Mouse (Mus musculus) neural tube, embryonic 11.5 days (tissue): ENCODE data around the gene Per1. TPM values are rescaled to one million over a fixed set of nuclear protein-coding genes. Genes with fewer than 3 reads are reported as not detected.

ENCODE experiments used
- ATAC-seq: fragments of 200-750 bp; cut with Nextera tagmentation; 2 replicates; pipeline ENCODE4 v1.8.0; 2017; ENCODE audit warnings: moderate number of reproducible peaks, mild to moderate bottlenecking, moderate TSS enrichment, moderate library complexity; ENCODE audit not compliant: insufficient read depth, low FRiP score, low TSS enrichment
- DNase-seq: peaks from one replicate; pipeline ENCODE4 v3.0.0-alpha.2; 2015; ENCODE audit warnings: low spot score
- H3K27ac ChIP-seq: fragments of 300-500 bp; sonication (generic); 2 replicates; pipeline ENCODE4 v1.5.1; 2014; ENCODE audit warnings: low read depth, mild to moderate bottlenecking, low read length
- H3K27me3 ChIP-seq: fragments of 300-500 bp; sonication (generic); 2 replicates; pipeline ENCODE4 v1.6.1; 2014; ENCODE audit warnings: mild to moderate bottlenecking, low read length, mixed read lengths; ENCODE audit not compliant: control insufficient read depth, insufficient read depth
- H3K36me3 ChIP-seq: fragments of 300-500 bp; sonication (generic); 2 replicates; pipeline ENCODE4 v1.6.1; 2014; ENCODE audit warnings: mild to moderate bottlenecking, low read length, moderate library complexity, mixed read lengths; ENCODE audit not compliant: control insufficient read depth, insufficient read depth
- H3K4me1 ChIP-seq: fragments of 300-500 bp; sonication (generic); 2 replicates; pipeline ENCODE4 v1.6.1; 2014; ENCODE audit warnings: low read length, mixed read lengths; ENCODE audit not compliant: control insufficient read depth, insufficient read depth
- H3K4me2 ChIP-seq: fragments of 300-500 bp; sonication (generic); 2 replicates; pipeline ENCODE4 v1.6.1; 2014; ENCODE audit warnings: low read depth, mild to moderate bottlenecking, moderate library complexity
- H3K4me3 ChIP-seq: fragments of 300-500 bp; sonication (generic); 2 replicates; pipeline ENCODE4 v1.5.1; 2014; ENCODE audit warnings: low read depth, low read length
- H3K9ac ChIP-seq: fragments of 300-500 bp; sonication (generic); 2 replicates; pipeline ENCODE4 v1.6.1; 2014; ENCODE audit warnings: mild to moderate bottlenecking, low read length
- H3K9me3 ChIP-seq: fragments of 300-500 bp; sonication (generic); 2 replicates; pipeline ENCODE4 v1.6.1; 2016; ENCODE audit warnings: low read length; ENCODE audit not compliant: control insufficient read depth
- WGBS: fragments of 180-500 bp; shearing (Covaris S2); extraction: QIAGEN DNeasy Blood & Tissue Kit; methylation state at CpG from one replicate; pipeline ENCODE4 v1.1.7; 2014; 5-methylcytosine and 5-hydroxymethylcytosine counted together
- polyA plus RNA-seq: library from polyadenylated mRNA; unstranded; fragments of >200 nt; fragmentation: Nextera tagmentation; extraction: Ambion mirVana; gene quantifications from 2 replicates; pipeline ENCODE4 v1.2.1, GENCODE M21; 2014

Gene Per1
- polyA plus RNA-seq, 1 experiment from 2014 or later = 10.9 TPM

DNA sequence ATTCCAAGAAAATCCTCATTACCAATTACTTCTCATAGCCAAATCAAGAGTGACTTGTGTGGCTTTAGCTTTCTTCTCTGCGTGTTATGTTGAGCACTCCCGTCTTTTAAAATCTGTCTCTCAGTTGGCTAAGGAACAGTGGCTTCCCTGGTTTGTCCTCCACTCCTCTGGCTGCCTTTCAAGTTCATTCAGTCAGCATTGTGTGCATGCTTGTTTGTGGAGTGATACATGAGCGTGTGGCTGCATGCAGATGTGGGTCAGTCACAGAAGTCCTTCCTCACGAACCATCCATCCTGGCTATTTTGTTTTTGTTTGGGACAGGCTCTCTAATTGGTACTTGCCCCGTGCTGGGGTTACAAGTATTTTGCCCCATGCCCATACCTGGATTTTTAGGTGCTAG, 18.4 kb upstream of the Per1 start:
- no peak for ATAC-seq
- 76% methylated on average over 5 of the region's 5 CpGs for WGBS
- no peaks in the 10 kb centered on the region for H3K9me3 ChIP-seq
- no peak overlapping the region for H3K4me3 ChIP-seq
- no peak overlapping the region for H3K9ac ChIP-seq
- DNase-seq = no peak
- H3K27ac ChIP-seq = no peak overlapping the region
- peaks cover 2% of the 10 kb centered on the region; the same call in 1 of the 2 replicates for H3K4me1 ChIP-seq
- no peaks in the 10 kb centered on the region for H3K36me3 ChIP-seq
- H3K27me3 ChIP-seq = no peaks in the 10 kb centered on the region
- no peak overlapping the region for H3K4me2 ChIP-seq

DNA sequence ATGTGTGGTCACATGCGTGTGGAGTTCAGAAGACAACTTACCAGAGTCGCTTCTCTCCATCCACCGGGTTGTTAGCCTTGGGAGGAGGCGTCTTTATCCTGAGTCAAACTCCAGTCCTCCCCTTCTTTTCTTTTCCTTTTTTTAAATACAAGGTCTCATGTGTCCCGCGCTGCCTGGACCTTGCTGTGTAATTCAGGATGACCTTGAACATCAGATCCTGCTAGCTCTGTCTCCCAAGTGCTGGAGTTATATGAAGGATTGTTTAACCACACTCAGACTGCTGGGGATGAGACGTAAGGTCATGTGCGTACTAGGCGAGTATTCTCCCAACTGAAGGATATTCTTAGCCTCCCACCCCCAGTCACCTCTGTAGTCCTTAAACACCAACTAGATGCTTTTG, 17.7 kb upstream of the Per1 start:
- 92% methylated on average over 9 of the region's 9 CpGs for WGBS
- Histone ChIP-seq H3K4me2 (no peak overlapping the region), H3K9me3 (no peaks in the 10 kb centered on the region), H3K4me3 (no peak overlapping the region), H3K36me3 (no peaks in the 10 kb centered on the region), H3K27ac (no peak overlapping the region), H3K9ac (no peak overlapping the region), H3K4me1 (peaks cover 2% of the 10 kb centered on the region; the same call in 1 of the 2 replicates), H3K27me3 (no peaks in the 10 kb centered on the region)
- no peak for ATAC-seq
- no peak for DNase-seq

DNA sequence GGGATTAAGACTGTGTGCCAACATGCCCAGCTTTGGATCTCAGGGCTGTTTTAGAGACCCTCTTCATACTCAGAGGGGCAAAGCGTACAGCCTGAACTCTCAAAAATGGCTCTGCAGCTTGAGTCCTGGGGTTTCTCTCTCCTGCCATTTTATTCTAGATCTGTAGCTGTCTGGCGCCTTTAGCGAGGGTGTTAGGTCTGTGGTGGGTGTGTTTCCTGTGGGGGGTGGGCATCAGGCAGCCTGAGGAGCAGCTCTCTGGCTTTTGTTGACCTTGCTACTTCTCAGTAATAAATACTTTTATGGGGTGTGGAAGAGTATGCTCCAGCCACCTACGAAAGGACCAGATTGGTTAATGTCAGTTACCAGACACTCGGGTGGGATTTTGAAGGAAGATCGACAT, 17.0 kb upstream of the Per1 start:
- ATAC-seq = no peak
- H3K27ac ChIP-seq = no peak overlapping the region
- WGBS = 73% methylated on average over 6 of the region's 6 CpGs
- H3K36me3 ChIP-seq = no peaks in the 10 kb centered on the region
- H3K27me3 ChIP-seq = no peaks in the 10 kb centered on the region
- no peaks in the 10 kb centered on the region for H3K9me3 ChIP-seq
- no peak for DNase-seq
- no peaks in the 10 kb centered on the region for H3K4me1 ChIP-seq
- H3K4me3 ChIP-seq = no peak overlapping the region
- no peak overlapping the region for H3K4me2 ChIP-seq
- no peak overlapping the region for H3K9ac ChIP-seq

DNA sequence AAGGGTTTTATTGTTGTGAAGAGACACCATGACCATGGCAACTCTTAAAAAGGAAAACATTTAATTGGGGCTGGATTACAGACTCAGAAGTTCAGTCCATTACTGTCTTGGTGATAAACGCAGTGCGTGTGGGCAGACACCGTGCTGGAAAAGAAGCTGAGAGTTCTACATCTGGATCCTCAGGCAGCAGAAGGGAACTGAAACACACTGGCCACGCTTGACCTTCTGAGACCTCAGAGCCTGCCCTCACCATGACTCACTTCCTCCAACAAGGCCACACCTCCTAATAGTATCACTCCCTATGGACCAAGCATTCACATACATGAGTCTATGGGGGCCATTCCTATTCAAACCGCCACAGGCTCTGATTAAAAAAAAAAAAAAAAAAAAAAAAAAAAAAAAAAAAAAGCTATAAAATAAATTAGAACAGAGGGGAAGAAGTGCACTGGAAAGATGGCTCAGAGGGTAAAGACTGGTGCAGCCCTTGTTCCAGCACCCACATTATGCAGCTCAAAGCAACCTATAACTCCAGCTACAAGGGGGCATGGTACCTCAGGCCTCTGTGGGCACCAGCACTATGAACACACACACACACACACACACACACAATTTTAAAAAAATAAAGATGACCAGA, 16.1 kb upstream of the Per1 start:
- H3K36me3 ChIP-seq = no peaks in the 10 kb centered on the region
- H3K4me3 ChIP-seq = no peak overlapping the region
- ATAC-seq = no peak
- WGBS = 66% methylated on average over 5 of the region's 5 CpGs
- H3K27me3 ChIP-seq = no peaks in the 10 kb centered on the region
- DNase-seq = no peak
- H3K4me1 ChIP-seq = no peaks in the 10 kb centered on the region
- H3K27ac ChIP-seq = no peak overlapping the region
- no peak overlapping the region for H3K4me2 ChIP-seq
- no peak overlapping the region for H3K9ac ChIP-seq
- H3K9me3 ChIP-seq = no peaks in the 10 kb centered on the region

DNA sequence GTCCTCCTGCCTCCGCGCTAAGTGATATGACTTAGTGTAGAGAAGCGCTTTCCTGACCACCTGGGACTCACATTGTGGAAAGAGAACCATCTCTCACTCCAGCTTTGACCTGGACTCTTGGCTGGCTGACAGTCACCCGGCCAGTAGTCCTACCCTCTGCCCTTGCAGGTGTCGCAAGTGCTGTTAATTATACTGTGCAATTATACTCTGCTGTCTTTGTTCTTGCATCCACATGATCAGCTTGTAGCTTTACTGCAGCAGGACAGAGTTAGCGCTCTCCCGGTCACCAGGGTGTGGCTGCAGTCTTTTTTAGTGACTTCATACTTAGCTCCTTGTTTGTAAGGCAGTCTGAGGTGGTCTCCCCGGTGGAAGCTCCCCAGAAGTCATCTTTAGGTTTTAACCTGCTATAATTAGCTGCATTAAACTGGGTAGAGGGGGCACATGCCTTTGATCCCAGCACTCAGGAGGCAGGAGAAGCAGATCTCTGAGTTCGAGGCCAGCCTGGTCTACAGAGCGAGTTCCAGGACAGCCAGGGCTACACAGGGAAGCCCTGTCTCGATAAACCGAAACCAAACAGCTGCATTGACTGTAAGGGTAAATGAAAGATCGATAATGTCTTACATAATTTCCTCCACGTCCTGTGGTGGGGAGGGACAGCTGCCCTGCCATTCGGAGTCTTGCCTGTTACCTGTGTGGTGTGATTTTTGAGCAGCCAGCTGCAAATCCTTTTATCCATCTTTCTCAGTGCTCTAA, 14.7 kb upstream of the Per1 start:
- H3K4me2 ChIP-seq = no peak overlapping the region
- ATAC-seq = no peak
- H3K4me3 ChIP-seq = no peak overlapping the region
- DNase-seq = no peak
- no peak overlapping the region for H3K9ac ChIP-seq
- 78% methylated on average over 15 of the region's 15 CpGs for WGBS
- no peaks in the 10 kb centered on the region for H3K36me3 ChIP-seq
- no peaks in the 10 kb centered on the region for H3K9me3 ChIP-seq
- no peaks in the 10 kb centered on the region for H3K4me1 ChIP-seq
- H3K27ac ChIP-seq = no peak overlapping the region
- no peaks in the 10 kb centered on the region for H3K27me3 ChIP-seq

DNA sequence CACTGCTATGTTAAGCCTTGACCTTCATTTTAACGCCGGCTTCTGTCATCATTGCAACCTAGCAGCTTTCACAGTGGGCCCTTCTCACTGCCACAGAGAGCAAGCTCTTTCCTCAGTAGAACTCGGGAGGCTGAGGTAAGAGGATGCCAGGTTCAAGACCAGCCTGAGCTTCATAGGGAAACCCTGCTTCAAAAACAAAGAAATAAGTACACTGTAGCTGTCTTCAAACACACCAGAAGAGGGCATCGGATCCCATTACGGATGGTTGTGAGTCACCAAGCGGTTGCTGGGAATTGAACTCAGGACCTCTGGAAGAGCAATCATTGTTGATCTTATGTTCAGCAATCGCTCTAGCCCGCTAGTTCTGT, 14.2 kb upstream of the Per1 start:
- Histone ChIP-seq H3K4me3 (no peak overlapping the region), H3K4me1 (no peaks in the 10 kb centered on the region), H3K9me3 (no peaks in the 10 kb centered on the region), H3K27me3 (no peaks in the 10 kb centered on the region), H3K36me3 (no peaks in the 10 kb centered on the region), H3K9ac (no peak overlapping the region), H3K27ac (no peak overlapping the region), H3K4me2 (no peak overlapping the region)
- ATAC-seq (no peak), DNase-seq (no peak)
- 83% methylated on average over 8 of the region's 8 CpGs for WGBS

DNA sequence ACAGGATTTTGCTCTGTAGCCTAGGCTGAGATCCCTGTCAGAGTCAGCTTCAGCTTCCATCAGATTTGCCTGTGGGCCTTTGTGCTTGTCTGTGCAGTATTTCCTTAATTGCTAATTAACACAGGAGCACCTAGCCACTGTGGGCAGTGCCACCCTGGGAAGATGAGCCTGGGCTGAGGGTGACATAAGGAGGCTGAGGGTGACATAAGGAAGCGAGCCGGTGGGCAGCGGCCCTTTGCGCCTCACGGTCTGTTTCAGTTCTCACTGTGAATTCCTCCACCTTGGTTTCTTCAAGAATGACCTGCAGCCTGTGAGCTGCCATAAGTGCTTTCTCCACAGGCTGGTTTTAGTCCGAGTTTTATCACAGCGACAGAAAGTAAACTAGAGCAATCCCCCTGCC, 13.4 kb upstream of the Per1 start:
- Histone ChIP-seq H3K27me3 (no peaks in the 10 kb centered on the region), H3K4me1 (no peaks in the 10 kb centered on the region), H3K9me3 (no peaks in the 10 kb centered on the region), H3K4me2 (no peak overlapping the region), H3K9ac (no peak overlapping the region), H3K36me3 (no peaks in the 10 kb centered on the region), H3K4me3 (no peak overlapping the region), H3K27ac (no peak overlapping the region)
- 81% methylated on average over 7 of the region's 7 CpGs for WGBS
- ATAC-seq = no peak
- DNase-seq = no peak

DNA sequence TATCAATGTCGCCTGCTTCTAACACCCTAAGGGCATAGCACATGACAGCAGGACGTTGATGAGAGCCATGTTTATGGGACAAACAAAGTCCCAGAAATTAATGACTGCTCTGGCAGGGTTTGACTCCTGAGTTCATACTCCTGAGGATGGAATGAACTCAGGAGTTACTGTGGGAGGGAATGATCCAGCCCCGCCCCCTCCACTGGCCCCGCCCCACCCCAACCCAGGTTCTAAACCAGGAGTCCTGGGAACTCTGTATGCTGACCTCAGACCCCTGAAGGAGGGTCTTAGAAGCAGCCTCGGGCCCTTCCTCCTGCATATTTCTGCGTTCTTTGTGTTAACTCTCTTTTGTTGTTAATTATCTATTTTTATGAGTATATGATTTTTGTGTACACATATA, 9.4 kb upstream of the Per1 start:
- Histone ChIP-seq H3K27me3 (no peaks in the 10 kb centered on the region), H3K4me3 (no peak overlapping the region), H3K4me1 (peaks cover 10% of the 10 kb centered on the region), H3K4me2 (no peak overlapping the region), H3K9ac (no peak overlapping the region), H3K36me3 (no peaks in the 10 kb centered on the region), H3K27ac (no peak overlapping the region), H3K9me3 (no peaks in the 10 kb centered on the region)
- no peak for ATAC-seq
- 69% methylated on average over 6 of the region's 6 CpGs for whole genome bisulfite sequencing
- DNase-seq = no peak

DNA sequence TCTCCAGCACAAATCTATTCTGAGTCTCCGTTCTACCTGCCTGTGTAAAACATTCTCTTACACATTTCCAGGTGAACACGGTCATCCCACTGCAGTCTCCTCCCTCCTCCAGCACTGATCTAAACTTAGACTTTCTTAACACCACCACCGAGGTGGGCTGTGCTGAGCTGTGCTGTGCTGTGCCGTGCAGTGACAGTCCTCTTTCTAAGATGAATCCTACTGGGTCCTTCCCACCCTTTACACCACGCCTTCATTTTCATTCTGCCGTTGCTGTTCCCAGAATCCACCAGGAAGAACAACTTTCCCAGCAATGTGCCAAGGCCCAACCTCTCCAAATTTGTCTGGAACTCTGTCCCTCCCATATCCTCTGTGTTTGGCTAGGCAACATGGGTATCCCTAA, 8.6 kb upstream of the Per1 start:
- Histone ChIP-seq H3K36me3 (no peaks in the 10 kb centered on the region), H3K4me1 (peaks cover 10% of the 10 kb centered on the region), H3K9me3 (no peaks in the 10 kb centered on the region), H3K27me3 (no peaks in the 10 kb centered on the region), H3K27ac (no peak overlapping the region), H3K4me3 (no peak overlapping the region), H3K4me2 (no peak overlapping the region), H3K9ac (no peak overlapping the region)
- no peak for DNase-seq
- 67% methylated on average over 6 of the region's 6 CpGs for WGBS
- no peak for ATAC-seq
